Mouse (Mus musculus): Measurements from ENCODE around the gene Icosl.
"Not testable (repeated sequence)": the region's sequence is repeated elsewhere in the genome, so short reads cannot be mapped to it uniquely, and the experiment has no call there.

DNA sequence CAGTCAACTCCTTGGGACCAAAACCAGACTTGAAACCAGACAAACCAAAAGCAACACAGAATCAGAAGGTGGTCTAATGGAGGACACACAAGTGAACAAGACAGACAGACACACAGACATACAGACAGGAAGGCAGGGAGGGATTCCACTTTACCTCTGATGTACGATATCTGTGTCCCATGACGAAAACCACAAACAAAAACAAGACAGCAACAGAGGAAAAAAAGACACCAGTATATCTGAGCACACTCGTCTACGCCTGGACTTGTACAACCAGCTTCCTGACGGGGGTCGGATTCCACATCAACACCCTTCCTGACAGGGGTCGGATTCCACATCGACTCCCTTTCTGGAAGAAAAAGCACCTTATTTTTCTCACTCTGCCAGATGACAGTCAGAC, 56.0 kb downstream of the Icosl start:
- TF ChIP-seq POLR2A (IDR thresholded peaks at IDR 0.05; ENCODE audit: control insufficient read depth in 1 of 2, insufficient read depth in 1 of 2, low read depth in 1 of 2, low read length in 2 of 2, poor library complexity in 1 of 2); ELF1 (IDR thresholded peaks at IDR 0.05; ENCODE audit: low read depth, low read length); BHLHE40 (IDR thresholded peaks at IDR 0.05; ENCODE audit: borderline replicate concordance, low read depth, low read length); GABPA (IDR thresholded peaks at IDR 0.05; ENCODE audit: low read depth, low read length); CTCF (IDR thresholded peaks at IDR 0.05 in 2 of 3, conservative IDR thresholded peaks at IDR 0.05 in 1 of 3; ENCODE audit: control insufficient read depth in 1 of 3, insufficient read depth in 1 of 3, low read depth in 2 of 3, low read length in 3 of 3, poor library complexity in 1 of 3, severe bottlenecking in 1 of 3): not testable (repeated sequence)

Measured in MEL (cell line).